Mouse (Mus musculus): ENCODE data around the gene Atf6. TPM values are rescaled to one million over a fixed set of nuclear protein-coding genes. Genes with fewer than 3 reads are reported as not detected.

The Atf6 gene
- polyA plus RNA-seq, 1 experiment from 2014 or later: 11.5 TPM

- Histone ChIP-seq H3K36me3 (ENCODE audit: control insufficient read depth, insufficient read depth, low read length) (no peaks in the 10 kb centered on the region), H3K4me2 (no peak overlapping the region), H3K9ac (ENCODE audit: low read depth, low read length) (no peak overlapping the region), H3K9me3 (ENCODE audit: control insufficient read depth, low read length) (no peaks in the 10 kb centered on the region), H3K4me1 (replicated peaks; ENCODE audit: control insufficient read depth, insufficient read depth, low read length) (no peaks in the 10 kb centered on the region), H3K4me3 (ENCODE audit: low read depth, low read length) (no peak overlapping the region), H3K27ac (ENCODE audit: low read depth, low read length) (no peak overlapping the region), H3K27me3 (replicated peaks; ENCODE audit: control insufficient read depth, insufficient read depth, low read length) (no peaks in the 10 kb centered on the region)
- no peak for DNase-seq (ENCODE audit: low spot score)
- WGBS: 74% methylated on average over 8 of the region's 8 CpGs
- no peak for ATAC-seq (replicated peaks; ENCODE audit: low FRiP score)
Observed at GRCm38 (mm10) chr1:170718133-170718810, 149.3 kb downstream of the Atf6 start.

GRCm38 (mm10) chr1:170717241-170717828 is 150.2 kb downstream of the Atf6 start:
- Histone ChIP-seq H3K36me3 (ENCODE audit: control insufficient read depth, insufficient read depth, low read length) (no peaks in the 10 kb centered on the region), H3K4me3 (ENCODE audit: low read depth, low read length) (no peak overlapping the region), H3K9ac (ENCODE audit: low read depth, low read length) (no peak overlapping the region), H3K27ac (ENCODE audit: low read depth, low read length) (no peak overlapping the region), H3K4me2 (no peak overlapping the region), H3K27me3 (replicated peaks; ENCODE audit: control insufficient read depth, insufficient read depth, low read length) (no peaks in the 10 kb centered on the region), H3K4me1 (replicated peaks; ENCODE audit: control insufficient read depth, insufficient read depth, low read length) (no peaks in the 10 kb centered on the region), H3K9me3 (ENCODE audit: control insufficient read depth, low read length) (no peaks in the 10 kb centered on the region)
- WGBS: 90% methylated on average over 3 of the region's 3 CpGs
- DNase-seq (ENCODE audit: low spot score) (no peak), ATAC-seq (replicated peaks; ENCODE audit: low FRiP score) (no peak)

DNA sequence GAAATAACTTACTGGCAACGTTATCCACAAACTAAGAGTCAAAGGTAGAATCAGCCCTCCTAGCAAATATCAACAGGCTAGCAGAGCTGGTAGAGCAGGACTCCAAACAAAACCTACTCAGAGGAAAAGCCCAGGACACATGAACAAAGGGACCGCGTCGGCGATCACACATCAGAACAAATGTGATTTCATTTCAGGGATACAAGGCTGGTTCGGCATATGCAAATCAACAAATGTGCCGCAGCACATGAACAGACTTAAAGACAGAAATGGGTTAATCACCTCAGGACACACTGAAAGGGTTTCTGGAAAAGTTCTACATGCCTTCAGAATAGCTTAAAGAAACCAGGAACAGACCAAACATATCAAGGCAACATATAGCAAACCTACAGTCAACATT is 155.8 kb downstream of the Atf6 start:
- no peak for DNase-seq (ENCODE audit: low spot score)
- no peaks in the 10 kb centered on the region for H3K9me3 ChIP-seq (ENCODE audit: control insufficient read depth, low read length)
- H3K9ac ChIP-seq (ENCODE audit: low read depth, low read length): no peak overlapping the region
- H3K27ac ChIP-seq (ENCODE audit: low read depth, low read length): no peak overlapping the region
- no peak overlapping the region for H3K4me3 ChIP-seq (ENCODE audit: low read depth, low read length)
- H3K4me1 ChIP-seq (replicated peaks; ENCODE audit: control insufficient read depth, insufficient read depth, low read length): 0 out of 2 replicates have a peak, but pooled peaks cover 2% of the 10 kb centered on the region
- no peaks in the 10 kb centered on the region for H3K27me3 ChIP-seq (replicated peaks; ENCODE audit: control insufficient read depth, insufficient read depth, low read length)
- WGBS: 95% methylated on average over 7 of the region's 7 CpGs
- no peak for ATAC-seq (replicated peaks; ENCODE audit: low FRiP score)
- H3K4me2 ChIP-seq: no peak overlapping the region
- H3K36me3 ChIP-seq (ENCODE audit: control insufficient read depth, insufficient read depth, low read length): no peaks in the 10 kb centered on the region

GRCm38 (mm10) chr1:170709969-170710368 is 157.6 kb downstream of the Atf6 start:
- Histone ChIP-seq H3K27ac (ENCODE audit: low read depth, low read length) (no peak overlapping the region), H3K9ac (ENCODE audit: low read depth, low read length) (no peak overlapping the region), H3K4me3 (ENCODE audit: low read depth, low read length) (no peak overlapping the region), H3K9me3 (ENCODE audit: control insufficient read depth, low read length) (no peaks in the 10 kb centered on the region), H3K27me3 (replicated peaks; ENCODE audit: control insufficient read depth, insufficient read depth, low read length) (no peaks in the 10 kb centered on the region), H3K36me3 (ENCODE audit: control insufficient read depth, insufficient read depth, low read length) (no peaks in the 10 kb centered on the region), H3K4me1 (replicated peaks; ENCODE audit: control insufficient read depth, insufficient read depth, low read length) (0 out of 2 replicates have a peak, but pooled peaks cover 2% of the 10 kb centered on the region), H3K4me2 (peak overlapping the region; percentile 29; the same call in 1 of the 2 replicates)
- DNase-seq (ENCODE audit: low spot score) (no peak), ATAC-seq (replicated peaks; ENCODE audit: low FRiP score) (no peak; the same call in 1 of the 2 replicates)
- 47% methylated on average over 3 of the region's 3 CpGs for WGBS

- 0 out of 2 replicates have a peak, but pooled peaks cover 2% of the 10 kb centered on the region for H3K4me1 ChIP-seq (replicated peaks; ENCODE audit: control insufficient read depth, insufficient read depth, low read length)
- H3K27me3 ChIP-seq (replicated peaks; ENCODE audit: control insufficient read depth, insufficient read depth, low read length): no peaks in the 10 kb centered on the region
- DNase-seq (ENCODE audit: low spot score) (no peak), ATAC-seq (replicated peaks; ENCODE audit: low FRiP score) (peak; percentile 43)
- no peak overlapping the region for H3K9ac ChIP-seq (ENCODE audit: low read depth, low read length)
- H3K9me3 ChIP-seq (ENCODE audit: control insufficient read depth, low read length): no peaks in the 10 kb centered on the region
- H3K4me2 ChIP-seq: peak overlapping the region; percentile 29; the same call in 1 of the 2 replicates
- no peak overlapping the region for H3K4me3 ChIP-seq (ENCODE audit: low read depth, low read length)
- no peak overlapping the region for H3K27ac ChIP-seq (ENCODE audit: low read depth, low read length)
- no peaks in the 10 kb centered on the region for H3K36me3 ChIP-seq (ENCODE audit: control insufficient read depth, insufficient read depth, low read length)
- WGBS: 57% methylated on average over 8 of the region's 8 CpGs
Observed at GRCm38 (mm10) chr1:170709481-170709880, 158.1 kb downstream of the Atf6 start.

DNA sequence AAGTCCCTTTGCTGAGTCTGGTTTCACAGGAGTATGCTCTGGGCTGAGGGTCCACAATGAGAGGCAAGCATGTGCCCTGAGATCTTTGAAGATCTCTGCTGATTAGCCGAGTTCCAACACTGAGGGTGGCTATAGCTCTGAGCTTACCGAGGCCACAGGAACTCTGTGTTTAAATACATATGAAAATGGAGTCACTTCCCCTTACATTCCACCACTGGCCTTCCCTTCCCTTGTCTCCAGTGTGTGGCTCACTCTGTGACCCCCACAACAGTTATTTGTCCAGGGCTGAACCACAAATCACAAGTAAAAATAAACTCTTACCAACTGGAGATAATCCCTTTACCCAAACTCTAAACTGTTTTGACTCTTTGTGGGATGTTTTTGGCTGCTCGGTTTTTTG is 158.5 kb downstream of the Atf6 start:
- 0 out of 2 replicates have a peak, but pooled peaks cover 2% of the 10 kb centered on the region for H3K4me1 ChIP-seq (replicated peaks; ENCODE audit: control insufficient read depth, insufficient read depth, low read length)
- H3K4me2 ChIP-seq: no peak overlapping the region
- no peaks in the 10 kb centered on the region for H3K36me3 ChIP-seq (ENCODE audit: control insufficient read depth, insufficient read depth, low read length)
- no peak overlapping the region for H3K4me3 ChIP-seq (ENCODE audit: low read depth, low read length)
- no peaks in the 10 kb centered on the region for H3K27me3 ChIP-seq (replicated peaks; ENCODE audit: control insufficient read depth, insufficient read depth, low read length)
- no peak for DNase-seq (ENCODE audit: low spot score)
- no peak overlapping the region for H3K27ac ChIP-seq (ENCODE audit: low read depth, low read length)
- H3K9ac ChIP-seq (ENCODE audit: low read depth, low read length): no peak overlapping the region
- ATAC-seq (replicated peaks; ENCODE audit: low FRiP score): no peak
- 53% methylated on average over 3 of the region's 3 CpGs for WGBS
- H3K9me3 ChIP-seq (ENCODE audit: control insufficient read depth, low read length): no peaks in the 10 kb centered on the region

DNA sequence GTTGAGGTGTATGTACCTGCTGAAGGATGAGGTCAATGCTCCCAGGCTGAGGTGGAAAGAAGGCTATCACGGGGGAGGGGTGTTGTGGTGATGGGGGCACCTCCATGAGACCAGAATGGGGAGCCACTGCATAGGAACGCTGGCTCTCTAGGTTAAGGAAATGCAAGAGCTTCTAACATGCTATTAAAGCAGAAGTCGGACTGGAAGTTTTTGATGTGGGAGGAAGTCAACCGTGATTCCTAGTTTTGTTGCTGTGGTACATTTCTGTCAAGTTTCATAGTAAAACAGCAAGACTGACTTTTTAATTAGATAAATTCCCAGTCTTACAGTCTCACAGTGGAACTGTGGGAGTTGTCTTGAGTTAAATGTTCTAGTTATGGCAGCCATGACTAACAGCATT is 161.5 kb downstream of the Atf6 start:
- no peaks in the 10 kb centered on the region for H3K9me3 ChIP-seq (ENCODE audit: control insufficient read depth, low read length)
- ATAC-seq (replicated peaks; ENCODE audit: low FRiP score): no peak
- H3K27ac ChIP-seq (ENCODE audit: low read depth, low read length): no peak overlapping the region
- no peak for DNase-seq (ENCODE audit: low spot score)
- H3K4me1 ChIP-seq (replicated peaks; ENCODE audit: control insufficient read depth, insufficient read depth, low read length): 0 out of 2 replicates have a peak, but pooled peaks cover 2% of the 10 kb centered on the region
- H3K4me3 ChIP-seq (ENCODE audit: low read depth, low read length): no peak overlapping the region
- no peaks in the 10 kb centered on the region for H3K36me3 ChIP-seq (ENCODE audit: control insufficient read depth, insufficient read depth, low read length)
- H3K9ac ChIP-seq (ENCODE audit: low read depth, low read length): no peak overlapping the region
- WGBS: 83% methylated on average over 4 of the region's 4 CpGs
- H3K27me3 ChIP-seq (replicated peaks; ENCODE audit: control insufficient read depth, insufficient read depth, low read length): no peaks in the 10 kb centered on the region
- H3K4me2 ChIP-seq: no peak overlapping the region

- ATAC-seq (replicated peaks; ENCODE audit: low FRiP score): no peak
- H3K4me1 ChIP-seq (replicated peaks; ENCODE audit: control insufficient read depth, insufficient read depth, low read length): 0 out of 2 replicates have a peak, but pooled peaks cover 2% of the 10 kb centered on the region
- no peak overlapping the region for H3K4me3 ChIP-seq (ENCODE audit: low read depth, low read length)
- H3K36me3 ChIP-seq (ENCODE audit: control insufficient read depth, insufficient read depth, low read length): no peaks in the 10 kb centered on the region
- no peaks in the 10 kb centered on the region for H3K9me3 ChIP-seq (ENCODE audit: control insufficient read depth, low read length)
- no peak overlapping the region for H3K9ac ChIP-seq (ENCODE audit: low read depth, low read length)
- no peak overlapping the region for H3K4me2 ChIP-seq
- no peaks in the 10 kb centered on the region for H3K27me3 ChIP-seq (replicated peaks; ENCODE audit: control insufficient read depth, insufficient read depth, low read length)
- WGBS: 78% methylated on average over 4 of the region's 4 CpGs
- no peak overlapping the region for H3K27ac ChIP-seq (ENCODE audit: low read depth, low read length)
- no peak for DNase-seq (ENCODE audit: low spot score)
Observed at GRCm38 (mm10) chr1:170704911-170705594, 162.5 kb downstream of the Atf6 start.
